Mouse (Mus musculus) brain, adult 2 months (tissue): ENCODE data around the gene Ankrd11.

Experiments
- DNase-seq: peaks from one replicate; pipeline ENCODE4 v3.0.0; 2011; ENCODE audit warnings: low read depth, low spot score

Gene Ankrd11

GRCm38 (mm10) chr8:123005328-123005727, 36.7 kb downstream of the Ankrd11 start:
- DNase-seq, result no peak

DNA sequence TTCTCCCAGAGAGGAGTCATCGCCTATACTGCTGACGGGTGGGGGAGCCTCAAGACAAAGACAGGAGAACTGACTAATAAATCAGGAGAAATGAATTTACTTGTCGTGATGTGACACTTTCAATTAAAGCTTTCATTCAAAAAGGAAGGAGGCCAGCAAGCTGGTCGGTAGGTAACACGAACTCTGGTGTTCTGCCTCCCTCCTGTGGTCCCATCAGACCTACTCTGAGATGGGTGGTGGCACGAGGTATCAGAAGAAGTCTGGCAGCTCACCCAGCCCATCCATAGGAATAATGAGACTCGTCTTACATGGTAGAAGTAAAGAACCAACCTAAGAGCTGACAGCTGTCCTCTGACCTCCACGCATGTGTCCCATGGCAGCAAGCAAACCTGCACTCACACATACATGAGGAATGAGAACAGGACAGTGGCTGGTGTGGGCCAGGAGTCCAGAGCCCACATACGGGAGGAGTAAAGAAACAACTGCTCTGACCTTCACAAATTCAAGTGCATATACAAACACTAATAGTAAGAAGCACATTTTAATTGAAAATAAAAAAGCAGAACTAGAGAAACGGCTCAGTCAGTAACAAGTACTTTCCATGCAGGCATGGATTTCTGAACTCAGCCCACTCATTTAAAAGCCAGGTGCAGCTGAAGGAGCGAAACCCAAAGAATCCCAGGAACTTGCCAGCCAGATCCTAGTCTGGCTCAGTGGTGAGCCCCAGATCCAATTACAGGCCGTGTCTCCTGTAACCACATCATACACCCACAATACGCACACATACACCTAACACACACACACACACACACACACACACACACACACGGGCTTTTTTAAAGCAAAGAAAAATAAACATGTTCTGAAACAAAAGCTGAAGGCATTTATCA, 37.8 kb downstream of the Ankrd11 start:
- peak; percentile 53 for DNase-seq

GRCm38 (mm10) chr8:123000311-123000710, 41.8 kb downstream of the Ankrd11 start:
- DNase-seq, result no peak

DNA sequence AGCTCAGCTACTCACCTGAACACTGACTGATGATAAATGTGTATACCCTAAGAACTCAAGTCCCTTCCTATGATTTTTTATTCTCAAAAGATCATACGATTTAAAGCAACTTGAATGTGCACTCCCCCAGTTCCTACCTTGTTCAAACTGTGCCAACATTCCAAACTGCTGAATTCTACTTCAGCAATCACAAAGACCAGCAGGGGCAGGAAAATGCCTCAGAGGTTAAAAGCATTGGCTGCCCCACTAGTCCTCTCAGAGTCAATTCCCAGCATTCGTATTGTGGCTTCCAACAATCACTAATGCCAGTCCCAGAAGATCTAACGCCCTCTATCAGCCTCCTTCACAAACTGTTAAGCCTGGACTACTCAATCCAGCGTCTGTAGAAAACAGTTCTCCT, 44.1 kb downstream of the Ankrd11 start:
- DNase-seq, result no peak

DNA sequence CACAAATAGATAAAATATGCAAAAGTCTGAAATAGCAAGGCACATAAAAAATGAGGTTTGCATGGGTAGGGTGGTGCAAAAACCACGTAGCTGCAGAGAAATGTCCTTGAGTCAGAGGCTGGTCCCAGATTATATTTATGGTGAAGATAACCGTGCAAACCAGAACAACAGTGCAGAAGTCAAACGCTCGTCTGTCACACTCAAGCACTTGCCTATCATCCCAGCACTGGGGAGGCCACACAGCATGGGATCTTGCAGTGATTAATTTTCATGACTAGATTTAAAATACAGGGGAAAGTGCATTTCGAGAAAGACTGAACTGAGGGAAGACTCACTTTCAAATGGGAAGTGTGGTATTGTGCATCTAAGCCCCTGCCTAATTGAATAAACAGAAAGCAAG, 48.3 kb downstream of the Ankrd11 start:
- no peak for DNase-seq

DNA sequence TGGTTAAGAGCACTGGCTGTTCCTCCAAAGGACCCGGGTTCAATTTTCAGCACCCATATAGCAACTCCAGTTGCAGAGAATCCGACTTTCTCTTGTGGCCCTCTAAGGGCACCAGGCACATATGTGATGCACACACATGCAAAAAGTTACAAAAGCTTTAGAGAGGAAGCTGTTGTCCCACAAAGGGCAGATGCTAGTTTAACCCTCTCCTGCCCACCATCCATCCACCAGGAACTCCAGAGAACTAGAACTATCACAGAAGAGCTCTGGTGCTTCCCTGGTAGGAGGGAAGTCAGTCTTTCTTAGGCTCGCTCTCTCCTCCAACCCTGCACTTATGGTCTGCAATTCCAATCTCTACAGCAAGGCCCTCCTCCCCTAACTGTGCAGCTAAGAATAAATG, 49.0 kb downstream of the Ankrd11 start:
- DNase-seq, result no peak

DNA sequence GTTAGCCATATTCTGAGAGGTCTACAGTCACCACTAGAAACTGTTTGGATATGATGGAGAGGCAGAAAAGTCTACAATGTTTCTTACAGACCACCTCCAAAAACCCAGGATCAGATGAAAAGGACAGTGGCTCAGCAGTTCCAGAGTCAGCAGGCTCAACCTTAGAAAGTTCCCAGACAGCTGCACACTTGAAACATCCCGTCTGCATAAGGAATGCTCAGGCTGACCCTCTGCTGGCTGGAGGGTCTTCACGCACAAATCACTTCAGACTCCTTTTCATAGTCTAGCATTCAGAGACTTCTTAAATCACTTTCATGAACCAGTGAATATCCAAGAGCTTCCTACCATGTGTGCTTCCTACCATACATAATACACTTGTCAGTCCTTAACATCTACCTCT, 49.8 kb downstream of the Ankrd11 start:
- DNase-seq, result no peak

DNA sequence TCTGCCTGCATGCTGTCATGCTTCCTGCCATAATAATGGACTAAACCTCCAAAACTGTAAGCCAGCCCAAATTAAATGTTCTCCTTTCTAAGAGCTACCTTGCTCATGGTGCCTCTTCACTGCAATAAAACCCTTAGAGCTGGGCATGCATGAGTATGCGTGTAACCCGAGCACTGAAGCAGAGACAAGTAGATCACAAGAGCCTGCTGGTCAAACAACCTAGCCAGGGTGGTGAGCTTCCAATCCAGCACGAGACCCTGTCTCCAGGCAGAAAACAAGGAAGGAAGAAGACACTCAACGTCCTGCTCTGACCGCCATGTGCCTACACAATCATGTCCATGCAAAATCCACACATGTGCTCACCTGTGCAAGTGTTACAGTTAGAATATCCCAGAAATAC, 50.7 kb downstream of the Ankrd11 start:
- no peak for DNase-seq

- no peak for DNase-seq
These were observed 52.1 kb downstream of the Ankrd11 start for GRCm38 (mm10) chr8:122989976-122990375.

GRCm38 (mm10) chr8:122988955-122989354, 53.1 kb downstream of the Ankrd11 start:
- no peak for DNase-seq

DNA sequence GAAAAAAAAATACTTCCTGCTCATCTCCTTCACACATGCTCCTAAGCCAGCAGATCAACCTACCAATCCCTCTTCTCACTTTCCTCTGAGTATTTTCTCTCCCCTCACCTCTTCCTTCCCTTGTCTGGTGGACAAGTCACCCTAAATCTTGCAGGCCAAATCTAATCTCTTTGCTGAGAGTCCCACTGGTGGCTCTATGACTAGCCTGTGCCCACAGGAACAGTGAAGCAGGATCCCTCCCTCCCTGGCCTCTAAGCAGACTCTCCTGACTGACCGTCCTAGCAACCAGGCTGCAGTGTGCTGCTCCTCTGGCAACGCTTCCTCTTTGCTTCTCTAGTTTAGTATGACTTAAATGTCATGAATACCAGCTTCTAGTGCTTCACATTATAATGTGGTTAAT, 54.8 kb downstream of the Ankrd11 start:
- DNase-seq, result no peak

DNA sequence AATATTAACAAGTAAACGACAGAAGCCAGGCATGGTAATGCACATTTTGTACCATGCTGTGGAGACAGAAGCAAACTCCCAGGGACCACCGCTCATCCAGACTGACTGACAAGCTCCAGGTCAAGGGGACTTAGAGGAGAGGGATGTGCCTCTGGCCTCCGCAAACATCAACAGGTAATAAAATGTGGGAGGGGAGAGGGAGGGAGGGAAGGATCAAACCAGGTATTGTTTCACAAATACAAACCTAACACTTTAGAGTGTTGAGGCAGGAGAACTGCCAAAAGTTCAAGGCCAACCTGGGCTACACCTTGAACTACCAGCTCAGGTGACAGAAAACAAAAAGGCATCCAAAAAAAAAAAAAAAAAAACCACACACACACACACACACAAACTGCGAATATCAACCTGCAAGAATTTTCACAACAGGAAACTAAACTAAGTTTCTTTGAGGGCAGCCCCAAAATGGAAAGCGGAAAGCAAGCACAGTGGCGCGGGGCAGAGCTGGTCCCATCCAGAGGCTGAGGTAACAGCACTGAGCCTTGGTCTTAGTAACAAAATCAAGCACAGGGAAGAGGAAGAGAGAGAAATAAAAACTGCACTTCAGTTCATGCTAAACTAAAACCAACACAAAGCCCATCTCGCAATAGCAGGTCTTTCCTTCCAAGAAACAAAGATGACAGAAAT, 55.4 kb downstream of the Ankrd11 start:
- DNase-seq, result no peak

DNA sequence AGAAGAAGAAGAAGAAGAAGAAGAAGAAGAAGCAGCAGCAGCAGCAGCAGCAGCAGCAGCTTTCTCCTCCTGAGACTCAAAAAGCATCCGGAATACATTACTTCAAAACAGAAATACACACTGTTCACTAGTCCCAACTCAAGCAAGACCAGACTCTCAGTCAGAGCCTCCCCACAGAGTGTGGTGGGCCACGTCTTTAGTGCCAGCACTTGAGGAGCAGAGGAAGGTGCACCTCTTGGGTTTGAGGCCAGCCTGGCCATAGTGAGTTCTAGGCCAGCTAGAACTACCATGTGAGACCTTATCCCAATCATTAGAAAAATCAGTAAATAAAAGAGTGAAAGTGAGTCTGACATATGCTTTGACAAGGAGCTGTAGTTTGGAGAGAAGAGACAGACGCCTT, 57.9 kb downstream of the Ankrd11 start:
- DNase-seq, result no peak

DNA sequence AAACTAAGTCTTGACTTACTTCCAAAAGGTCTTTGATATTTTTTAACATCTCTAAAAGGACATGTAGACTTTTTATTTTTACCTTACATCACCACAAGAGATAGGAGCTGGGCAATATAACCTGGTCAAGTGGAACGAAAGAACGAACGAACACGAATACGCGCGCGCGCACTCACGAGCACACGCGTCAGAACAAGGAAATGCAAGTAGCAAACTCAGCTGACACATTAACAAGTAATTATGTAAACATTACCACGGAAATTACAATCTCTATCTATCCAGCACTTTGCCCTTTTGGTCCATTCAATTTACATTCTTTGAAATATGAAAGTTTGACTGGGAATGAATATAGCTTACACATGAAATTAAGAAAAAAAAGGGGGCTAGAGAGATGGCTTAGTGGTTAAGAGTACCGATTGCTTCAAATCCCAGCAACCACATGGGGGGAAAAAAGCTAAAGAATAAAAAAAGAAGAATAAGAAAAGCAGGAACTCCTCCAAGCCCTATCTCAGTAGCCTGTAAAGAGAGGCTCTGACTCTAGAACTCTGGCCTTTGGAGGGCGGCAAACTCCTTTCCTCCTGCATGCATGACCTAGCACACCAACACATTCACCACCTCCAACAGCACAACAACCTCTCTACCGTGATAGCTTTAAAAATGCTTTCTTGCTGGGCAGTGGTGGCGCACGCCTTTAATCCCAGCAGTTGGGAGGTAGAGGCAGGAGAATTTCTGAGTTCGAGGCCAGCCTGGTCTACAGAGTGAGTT, 58.7 kb downstream of the Ankrd11 start:
- no peak for DNase-seq

GRCm38 (mm10) chr8:122981646-122982045, 60.4 kb downstream of the Ankrd11 start:
- DNase-seq, result peak; percentile 48

- peak; percentile 22 for DNase-seq
These were observed 62.1 kb downstream of the Ankrd11 start for GRCm38 (mm10) chr8:122979865-122980509.

DNA sequence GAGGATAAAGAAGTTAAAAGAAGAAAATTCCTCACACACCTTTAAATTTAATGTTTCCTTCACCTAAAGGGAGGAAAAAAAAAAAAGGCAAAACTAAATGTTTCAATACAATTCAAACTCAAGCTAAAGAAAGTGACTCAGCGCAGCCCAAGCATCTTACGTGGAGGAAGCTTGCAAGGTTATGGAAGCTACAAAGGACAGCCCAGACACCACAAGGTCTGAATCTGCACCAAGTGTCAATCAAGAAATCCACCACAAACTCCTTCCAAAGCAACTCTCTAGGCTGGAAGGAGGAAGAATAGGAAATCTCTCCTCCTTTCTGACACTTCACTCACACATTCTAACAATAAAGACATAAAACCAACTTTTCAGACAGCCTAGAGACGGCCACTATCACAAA, 62.7 kb downstream of the Ankrd11 start:
- DNase-seq, result no peak

GRCm38 (mm10) chr8:122976046-122976445, 66.0 kb downstream of the Ankrd11 start:
- peak; percentile 40 for DNase-seq

- no peak for DNase-seq
These were observed 72.0 kb downstream of the Ankrd11 start for GRCm38 (mm10) chr8:122969964-122970620.

GRCm38 (mm10) chr8:122968145-122968544, 73.9 kb downstream of the Ankrd11 start:
- DNase-seq, result peak; percentile 40

DNA sequence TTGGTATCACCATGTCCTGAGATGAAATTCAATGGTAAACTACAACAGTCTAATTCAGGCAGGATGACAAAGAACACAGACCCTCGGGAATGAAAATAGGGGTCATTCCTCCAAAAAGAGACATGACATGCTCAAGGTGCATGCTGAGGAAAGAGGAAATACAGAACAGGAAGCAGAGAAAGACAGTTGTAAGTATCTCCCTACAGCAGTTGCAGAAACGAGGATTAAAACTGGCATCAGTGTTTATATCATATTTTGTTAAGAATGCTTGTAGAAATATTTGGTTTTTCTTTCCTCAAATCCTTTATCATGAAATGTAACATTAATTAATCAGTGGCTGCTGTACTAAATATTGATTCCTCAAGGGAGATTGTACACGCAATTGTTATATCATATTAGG, 75.4 kb downstream of the Ankrd11 start:
- no peak for DNase-seq
